Mouse (Mus musculus) cerebellum, adult 2 months (tissue): Measurements from ENCODE around the gene Il15. TPM values are rescaled to one million over a fixed set of nuclear protein-coding genes. Genes with fewer than 3 reads are reported as not detected.

Experiments
- DNase-seq, 2 experiments: peaks; one replicate each; pipeline ENCODE4 v3.0.0; 2021
- H3K27ac ChIP-seq: fragments of 200-500 bp; 2 replicates; pipeline ENCODE4 v1.5.1; 2012; ENCODE audit warnings: low read length, control low read depth, inconsistent platforms; ENCODE audit not compliant: insufficient read depth
- H3K27me3 ChIP-seq: fragments of 200-500 bp; 2 replicates; pipeline ENCODE4 v1.6.1; 2012; ENCODE audit warnings: inconsistent platforms, mild to moderate bottlenecking, low read length, moderate library complexity; ENCODE audit not compliant: control insufficient read depth, insufficient read depth
- H3K4me1 ChIP-seq: fragments of 200-500 bp; 2 replicates; pipeline ENCODE4 v1.6.1; 2011; ENCODE audit warnings: low read length; ENCODE audit not compliant: control insufficient read depth, insufficient read depth
- H3K4me3 ChIP-seq: fragments of 200-500 bp; replicated peaks from 2 replicates; pipeline ENCODE3; 2011; ENCODE audit warnings: mild to moderate bottlenecking, low read depth, low read length, control low read depth; ENCODE audit not compliant: insufficient read depth
- CTCF ChIP-seq: fragments of 200-500 bp; IDR thresholded peaks from 2 replicates; pipeline ENCODE4 v1.5.1; 2011; ENCODE audit warnings: low read depth, mild to moderate bottlenecking, control low read depth, low read length, moderate library complexity, borderline replicate concordance; ENCODE audit not compliant: insufficient read depth
- POLR2A ChIP-seq: fragments of 200-500 bp; IDR thresholded peaks from 2 replicates; pipeline ENCODE4 v1.6.1; 2011; ENCODE audit warnings: low read length, control low read depth, borderline replicate concordance; ENCODE audit not compliant: insufficient read depth
- WGBS: fragments of 180-500 bp; shearing (Covaris S2); methylation state at CpG from one replicate; pipeline ENCODE4 v1.1.7; 2018; 5-methylcytosine and 5-hydroxymethylcytosine counted together
- polyA plus RNA-seq: library from polyadenylated mRNA; depleted of rRNA; stranded (reverse); fragments of >200 nt; gene quantifications from 2 replicates; pipeline ENCODE4 v1.2.3, GENCODE M21; 2012

Gene Il15
- polyA plus RNA-seq, 1 experiment = 5.4 TPM

DNA sequence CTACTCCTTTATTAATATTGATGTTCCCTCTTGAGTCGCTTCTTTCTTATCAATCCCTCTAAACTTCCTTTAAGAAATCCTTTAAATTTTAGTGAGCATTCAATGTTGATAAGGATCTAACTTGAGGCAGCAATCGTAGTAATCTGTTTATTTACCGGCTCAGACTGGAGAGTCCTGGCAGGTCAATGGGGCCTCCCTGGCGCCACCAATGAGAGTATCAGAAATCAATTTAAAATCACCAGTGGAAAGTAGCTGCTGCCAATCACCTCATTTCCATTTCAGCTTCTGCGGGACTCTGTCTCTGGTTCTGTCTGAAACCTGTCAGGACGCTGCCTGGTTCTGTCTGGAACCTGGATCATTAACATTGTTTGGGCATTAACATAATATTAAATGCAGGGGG, 1.5 kb downstream of the Il15 start:
- 52% methylated on average over 6 of the region's 6 CpGs for WGBS
- no peak overlapping the region for H3K27ac ChIP-seq
- no peak overlapping the region for H3K4me3 ChIP-seq
- DNase-seq = no peak
- TF ChIP-seq CTCF = no peak
- no peak for TF ChIP-seq POLR2A
- no peaks in the 10 kb centered on the region for H3K27me3 ChIP-seq
- peaks cover 4% of the 10 kb centered on the region; the same call in 1 of the 2 replicates for H3K4me1 ChIP-seq

DNA sequence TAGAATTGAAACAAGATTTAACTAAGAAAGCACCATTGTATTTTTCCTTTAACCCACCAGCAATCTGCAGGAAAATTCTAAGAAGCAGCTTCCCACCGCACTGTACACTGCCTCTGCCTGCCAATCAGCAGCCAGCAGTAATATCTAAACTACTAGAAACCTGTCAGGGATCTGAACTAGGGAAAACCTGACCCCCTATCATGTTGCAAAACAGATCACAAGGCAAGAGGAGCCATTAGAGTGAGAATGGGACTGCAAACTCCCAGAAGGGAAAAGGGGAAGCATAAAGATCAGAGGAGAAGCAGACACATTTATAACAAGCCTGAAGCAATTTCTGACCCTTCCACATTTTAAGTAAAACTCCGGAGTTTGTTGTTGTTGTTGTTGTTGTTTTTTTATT, 2.0 kb downstream of the Il15 start:
- H3K27me3 ChIP-seq = no peaks in the 10 kb centered on the region
- peaks cover 4% of the 10 kb centered on the region; the same call in 1 of the 2 replicates for H3K4me1 ChIP-seq
- no peak for TF ChIP-seq CTCF
- no peak for TF ChIP-seq POLR2A
- H3K27ac ChIP-seq = no peak overlapping the region
- H3K4me3 ChIP-seq = no peak overlapping the region
- no peak for DNase-seq
- 84% methylated on average over 2 of the region's 2 CpGs for WGBS

DNA sequence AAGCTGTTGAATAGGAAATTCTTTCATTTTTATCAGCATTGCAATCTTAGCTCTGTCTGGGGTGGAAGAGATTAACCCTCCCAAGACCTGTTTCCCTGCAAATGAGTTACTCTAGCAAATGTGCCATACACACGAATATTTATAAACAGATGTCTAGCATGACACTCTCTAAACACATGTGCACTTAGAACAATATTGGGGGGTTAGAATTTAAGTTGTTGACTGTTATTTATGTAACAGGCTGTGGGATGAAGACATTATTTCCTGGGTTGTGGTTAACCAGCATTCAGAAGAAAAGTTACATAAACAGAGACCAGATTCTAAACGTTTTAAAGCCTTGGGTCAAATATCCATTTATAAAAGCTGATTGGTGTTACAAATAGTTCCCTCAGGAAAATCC, 2.6 kb downstream of the Il15 start:
- no peaks in the 10 kb centered on the region for H3K27me3 ChIP-seq
- TF ChIP-seq CTCF = no peak
- TF ChIP-seq POLR2A = no peak
- H3K4me3 ChIP-seq = no peak overlapping the region
- H3K27ac ChIP-seq = no peak overlapping the region
- DNase-seq = no peak
- WGBS = 49% methylated on average over 2 of the region's 2 CpGs
- peaks cover 4% of the 10 kb centered on the region; the same call in 1 of the 2 replicates for H3K4me1 ChIP-seq

DNA sequence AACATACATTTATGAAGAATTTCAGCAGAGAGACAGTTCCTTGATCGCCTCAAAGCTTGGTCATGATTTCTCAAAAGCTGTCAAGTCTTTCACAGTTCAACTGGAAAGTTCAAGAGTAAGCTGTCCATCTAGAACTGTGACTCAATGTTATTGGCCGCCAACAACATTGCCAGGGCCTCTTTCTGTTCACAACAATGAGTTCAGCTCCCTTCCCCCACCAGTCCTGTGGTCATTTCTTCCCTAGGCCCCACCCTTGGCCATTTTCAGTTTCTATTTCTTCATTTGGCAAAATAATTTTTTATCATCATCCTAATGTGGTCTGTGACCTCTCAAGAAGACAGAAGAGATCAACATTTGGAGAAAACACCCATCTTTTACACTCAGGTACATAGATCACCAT, 4.5 kb downstream of the Il15 start:
- no peak for DNase-seq
- H3K4me3 ChIP-seq = no peak overlapping the region
- peaks cover 4% of the 10 kb centered on the region; the same call in 1 of the 2 replicates for H3K4me1 ChIP-seq
- WGBS = 88% methylated on average over 2 of the region's 2 CpGs
- no peak for TF ChIP-seq CTCF
- TF ChIP-seq POLR2A = no peak
- H3K27me3 ChIP-seq = no peaks in the 10 kb centered on the region
- H3K27ac ChIP-seq = no peak overlapping the region

DNA sequence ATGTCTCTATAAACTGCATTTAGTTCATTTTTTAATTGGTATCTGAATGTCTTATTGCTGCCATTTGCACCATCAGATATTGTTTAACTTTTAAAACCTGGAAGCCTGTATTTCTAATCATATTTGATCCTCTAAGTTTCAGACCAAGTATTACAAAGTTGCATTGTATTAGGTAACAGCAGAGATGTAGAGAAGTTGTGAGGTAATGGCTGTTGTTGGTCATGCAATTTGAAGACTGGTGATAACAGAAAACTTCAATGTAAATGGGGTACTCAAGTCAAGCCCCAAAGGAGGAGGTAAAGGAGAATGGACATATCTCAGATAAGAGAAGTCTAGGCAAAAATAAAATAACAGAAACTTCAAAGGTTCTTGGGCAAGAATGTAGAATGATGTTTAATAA, 11.8 kb downstream of the Il15 start:
- H3K4me1 ChIP-seq = no peaks in the 10 kb centered on the region
- TF ChIP-seq CTCF (no peak), POLR2A (no peak)

DNA sequence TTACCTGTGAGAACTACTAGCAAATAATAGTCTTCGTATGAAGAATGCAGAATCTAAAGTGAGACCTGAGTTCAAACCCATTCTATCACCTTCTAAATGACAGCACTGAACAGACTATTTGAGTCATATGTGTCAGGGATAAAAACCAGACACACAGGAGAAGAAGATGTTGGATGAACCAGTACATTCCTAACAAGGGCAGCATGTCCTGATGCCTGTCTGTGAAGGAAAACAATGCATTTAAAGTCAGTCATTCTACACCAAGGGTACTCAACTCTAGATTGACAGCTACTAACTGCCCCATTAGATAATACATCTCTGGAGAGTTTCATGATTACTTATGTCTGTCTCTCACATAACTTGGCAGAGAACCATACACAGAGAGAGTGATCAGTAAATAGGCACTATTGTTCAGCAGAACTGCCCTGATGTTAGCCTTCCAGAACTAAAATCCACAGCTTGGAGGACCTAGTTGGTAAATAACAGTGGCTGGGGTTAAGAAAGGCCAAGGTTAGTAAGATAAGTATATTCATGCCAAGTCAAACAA, 14.6 kb downstream of the Il15 start:
- TF ChIP-seq POLR2A = no peak
- TF ChIP-seq CTCF = no peak
- 85% methylated on average over 1 of the region's 1 CpGs for WGBS

More for the DNA sequence above, 11.8 kb downstream of the Il15 start:
- no peak for DNase-seq
- Histone ChIP-seq H3K27ac (no peak overlapping the region), H3K27me3 (no peaks in the 10 kb centered on the region), H3K4me3 (no peak overlapping the region)

DNA sequence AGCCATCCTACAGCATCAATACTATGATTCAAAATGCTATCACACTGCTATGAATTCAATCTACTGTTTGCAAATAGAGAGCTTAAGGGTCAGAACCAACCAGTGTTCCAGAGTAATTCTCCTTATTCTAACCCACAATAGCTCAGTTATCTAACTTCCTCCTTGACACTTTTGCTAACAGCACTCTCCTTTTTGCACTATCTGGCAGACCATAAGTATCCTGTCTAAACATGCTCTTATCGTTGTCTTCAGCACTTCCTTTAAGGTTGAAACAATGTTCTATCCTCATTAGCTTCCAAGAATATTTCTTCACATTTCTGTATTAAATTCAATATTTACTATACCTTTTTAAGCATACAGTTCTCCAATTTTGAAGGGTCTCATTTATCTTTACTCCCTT, 15.4 kb downstream of the Il15 start:
- no peak overlapping the region for H3K27ac ChIP-seq
- H3K4me3 ChIP-seq = no peak overlapping the region
- H3K4me1 ChIP-seq = no peaks in the 10 kb centered on the region
- no peak for DNase-seq
- 92% methylated on average over 1 of the region's 1 CpGs for WGBS
- H3K27me3 ChIP-seq = no peaks in the 10 kb centered on the region
- TF ChIP-seq POLR2A (no peak), CTCF (no peak)

More for the DNA sequence above, 14.6 kb downstream of the Il15 start:
- Histone ChIP-seq H3K27ac (no peak overlapping the region), H3K27me3 (no peaks in the 10 kb centered on the region), H3K4me3 (no peak overlapping the region), H3K4me1 (no peaks in the 10 kb centered on the region)
- no peak for DNase-seq

DNA sequence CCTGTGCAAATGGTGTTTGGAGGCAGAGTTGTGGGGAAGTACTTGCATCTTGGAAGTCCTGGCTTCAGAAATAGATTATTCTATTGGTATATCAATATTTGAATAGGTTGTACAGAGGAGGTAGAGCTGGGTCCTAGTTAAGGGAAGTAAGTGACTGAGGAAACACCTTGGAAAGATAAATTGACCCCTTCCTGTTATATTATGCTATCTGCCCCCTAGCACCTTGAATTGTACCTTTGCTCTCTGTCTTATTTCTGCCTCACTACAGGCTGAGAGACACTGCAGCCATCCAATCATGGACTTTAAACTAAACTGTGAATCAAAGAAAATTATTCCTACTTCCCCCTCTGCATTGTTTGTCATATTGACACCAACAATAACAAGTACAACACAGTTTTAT, 17.2 kb downstream of the Il15 start:
- H3K27me3 ChIP-seq = no peaks in the 10 kb centered on the region
- no peak for TF ChIP-seq CTCF
- TF ChIP-seq POLR2A = no peak
- no peak overlapping the region for H3K27ac ChIP-seq
- no peaks in the 10 kb centered on the region for H3K4me1 ChIP-seq
- no peak overlapping the region for H3K4me3 ChIP-seq
- no peak for DNase-seq
